Mouse (Mus musculus) mouse embryonic stem cell (cell line): ENCODE data around the gene Olfr62.

ENCODE experiments used
- in situ Hi-C, 2 experiments: fragments of 300-500 bp; cut with MboI; formaldehyde crosslinking; loops; 1 replicate in 1 of 2; 3 replicates in 1 of 2; pipeline ENCODE4 v1.14.3; 2019 to 2020; ENCODE audit warnings: low sequenced_read_pairs in 2 of 2, low pct_unique_long_range_greater_than_20kb in 1 of 2, mixed read lengths in 1 of 2; ENCODE audit not compliant: unreplicated experiment in 1 of 2

Olfr62 gene

DNA sequence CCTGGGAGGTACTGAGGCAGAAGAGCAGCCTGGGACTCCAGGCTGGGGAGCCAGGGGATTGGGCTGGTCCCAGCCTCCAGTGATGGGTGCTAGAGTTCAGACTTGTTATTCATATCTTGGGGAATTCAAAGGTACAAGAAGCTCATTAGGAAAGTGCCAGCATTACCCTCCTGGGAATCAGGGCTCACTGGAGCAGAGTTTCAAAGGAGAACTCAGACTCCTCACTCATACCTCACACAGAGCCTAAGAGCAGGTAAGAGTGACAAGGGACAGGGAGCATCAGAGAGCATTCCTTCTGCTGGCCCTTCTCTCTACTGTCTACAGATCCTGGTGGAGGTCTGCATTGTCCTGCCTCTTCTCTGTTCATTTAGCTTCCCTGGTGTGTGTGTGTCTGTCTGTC lies at the start of gene Olfr62:
Olfr62 (plus strand) TSS at position 301 of the 400 bp plus-strand sequence.
- in situ Hi-C loops: no loop called here

DNA sequence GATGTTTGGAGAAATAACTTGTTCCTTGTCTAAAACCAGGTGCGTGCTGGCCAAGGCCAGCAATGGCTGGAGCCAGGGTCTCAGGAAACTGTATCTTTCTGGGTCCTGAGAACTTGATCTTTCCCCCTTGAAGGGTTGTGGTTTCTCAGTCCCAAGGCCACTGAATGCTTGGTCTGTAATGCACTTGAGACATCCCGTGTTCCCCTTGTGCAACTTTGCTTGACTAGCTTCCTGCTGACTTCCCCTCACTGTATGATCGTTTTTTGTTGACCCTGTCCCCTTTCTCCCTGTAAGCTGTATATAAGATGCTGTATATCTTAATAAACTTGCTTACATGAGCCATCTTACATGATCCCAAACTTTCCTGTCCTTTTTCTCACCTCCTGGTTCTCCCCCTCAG lies 48.9 kb upstream of the Olfr62 start:
- in situ Hi-C loops: loop anchor here in 1 of 2 experiments (25.0 kb wide), 1 partner anchor 552 kb away; the partner anchor contains the start of gene Zfp691

DNA sequence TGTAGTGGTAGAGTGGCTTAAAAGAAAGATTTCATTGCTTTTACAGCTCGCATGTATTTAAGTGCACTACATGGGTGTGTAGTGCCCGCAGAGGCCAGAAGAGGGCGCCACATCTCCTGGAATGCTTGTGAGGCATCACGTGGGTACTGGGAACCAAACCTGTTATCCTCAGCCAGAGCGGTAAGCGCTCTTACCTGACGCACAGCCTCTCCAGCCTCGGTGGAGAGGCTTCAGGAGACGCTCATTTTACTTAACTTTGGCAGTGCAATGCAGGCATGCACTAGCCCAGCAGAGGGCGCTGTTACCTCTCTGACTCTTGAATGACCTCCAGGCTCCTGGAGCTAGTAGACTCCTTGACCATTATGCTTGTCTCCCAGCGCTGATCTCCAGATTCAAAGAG lies 46.1 kb upstream of the Olfr62 start:
- in situ Hi-C loops: loop anchor here in 1 of 2 experiments (25.0 kb wide), 1 partner anchor 550 kb away; the partner anchor contains the start of gene Zfp691

DNA sequence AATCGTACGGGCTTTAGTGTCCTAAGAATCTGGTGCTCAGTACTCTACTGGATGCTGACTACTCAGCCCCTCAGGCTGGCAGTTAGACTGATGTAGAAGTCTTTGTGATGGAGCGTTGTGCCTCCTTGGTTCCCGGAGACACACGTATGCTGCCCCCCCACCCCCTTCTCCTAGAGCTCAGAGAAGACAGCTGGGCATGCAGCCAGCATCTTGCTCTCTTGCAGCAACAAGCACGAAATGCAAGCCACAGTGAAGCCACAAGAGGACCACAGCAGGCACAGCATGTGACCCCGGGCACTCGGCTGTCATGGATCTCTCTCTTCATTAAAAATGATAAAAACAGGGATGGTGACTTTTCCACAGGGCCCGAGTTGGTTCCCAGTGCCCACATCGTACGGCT lies 43.3 kb upstream of the Olfr62 start:
- in situ Hi-C loops: loop anchor here in 1 of 2 experiments (25.0 kb wide), 1 partner anchor 547 kb away; the partner anchor contains the start of gene Zfp691

DNA sequence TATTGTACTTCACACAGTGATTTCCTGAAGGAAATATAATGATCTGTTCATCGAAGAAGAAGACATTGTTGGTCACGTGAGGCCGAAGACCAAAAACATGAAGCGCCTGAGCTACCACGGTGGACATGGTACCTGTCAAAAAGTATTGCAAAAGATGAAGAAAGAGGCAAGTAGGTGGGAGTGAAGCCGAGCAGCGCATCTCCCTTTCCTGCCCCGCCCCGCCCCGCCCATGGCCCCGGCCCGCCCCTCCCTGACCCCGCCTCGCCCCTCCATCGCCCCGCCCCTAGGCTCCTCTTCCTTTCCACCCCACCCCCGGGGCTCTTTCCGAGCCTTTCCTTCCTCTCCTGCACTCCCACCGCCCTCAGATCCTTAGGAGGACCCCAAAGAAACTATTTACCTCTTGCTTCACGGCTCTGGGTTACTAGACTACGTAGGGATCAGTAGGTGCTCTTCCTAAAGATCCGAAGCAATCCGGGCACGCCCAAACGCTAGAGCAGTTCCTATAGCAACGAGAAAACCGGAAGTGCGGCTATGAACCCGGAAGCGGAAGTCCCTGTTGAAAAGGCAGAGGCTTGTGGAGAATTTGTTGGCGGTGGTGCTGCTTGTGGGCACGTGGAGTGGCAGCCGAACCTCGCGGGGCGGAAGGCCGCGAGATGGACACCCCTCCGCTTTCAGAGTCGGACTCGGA lies 38.3 kb upstream of the Olfr62 start, which contains the start of the genes Cfap57 and Ebna1bp2:
Cfap57 (minus strand) TSS at position 499 of the 688 bp plus-strand sequence.
Ebna1bp2 (plus strand) TSS at position 521 of the 688 bp plus-strand sequence.
- in situ Hi-C loops: loop anchor here in 1 of 2 experiments (25.0 kb wide), 1 partner anchor 542 kb away; the partner anchor contains the start of gene Zfp691

DNA sequence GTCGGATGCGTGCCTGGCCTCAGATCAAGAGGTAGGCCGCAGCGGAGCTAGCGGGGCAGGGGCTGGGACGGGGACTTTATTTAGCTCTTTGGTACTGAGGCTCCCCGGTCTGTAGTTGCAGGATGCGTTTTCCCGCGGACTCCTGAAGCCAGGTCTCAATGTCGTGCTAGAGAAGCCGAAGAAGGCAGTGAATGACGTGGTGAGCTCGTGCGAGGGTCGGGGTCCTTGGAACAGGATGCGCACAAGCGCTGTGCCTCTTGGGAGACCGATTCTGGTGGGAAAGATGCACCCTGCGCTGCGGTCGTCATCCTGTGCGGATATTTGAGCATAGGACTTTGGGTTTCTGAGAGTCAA lies 37.8 kb upstream of the Olfr62 start:
- in situ Hi-C loops: loop anchor here in 1 of 2 experiments (25.0 kb wide), 1 partner anchor 541 kb away; the partner anchor contains the start of gene Zfp691

DNA sequence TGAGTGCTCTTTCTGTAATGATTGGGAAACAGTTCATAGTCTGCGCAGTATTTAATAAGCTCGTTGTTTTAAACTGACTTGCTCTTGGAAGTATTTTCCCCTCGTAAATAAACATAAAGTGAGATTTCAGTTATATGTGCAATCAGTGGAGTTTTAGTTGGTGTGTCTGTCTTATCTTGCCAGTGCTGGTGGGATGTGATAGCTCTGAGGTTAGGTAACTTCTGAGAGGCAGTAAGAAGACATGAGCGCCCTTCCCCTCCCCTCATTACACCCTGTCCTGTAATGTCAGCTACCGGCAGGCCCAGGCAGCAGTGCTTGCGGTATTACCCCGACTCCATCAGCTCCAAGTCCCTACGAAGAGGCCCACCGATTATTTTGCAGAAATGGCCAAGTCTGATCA lies 37.0 kb upstream of the Olfr62 start:
- in situ Hi-C loops: loop anchor here in 1 of 2 experiments (25.0 kb wide), 1 partner anchor 541 kb away; the partner anchor contains the start of gene Zfp691

DNA sequence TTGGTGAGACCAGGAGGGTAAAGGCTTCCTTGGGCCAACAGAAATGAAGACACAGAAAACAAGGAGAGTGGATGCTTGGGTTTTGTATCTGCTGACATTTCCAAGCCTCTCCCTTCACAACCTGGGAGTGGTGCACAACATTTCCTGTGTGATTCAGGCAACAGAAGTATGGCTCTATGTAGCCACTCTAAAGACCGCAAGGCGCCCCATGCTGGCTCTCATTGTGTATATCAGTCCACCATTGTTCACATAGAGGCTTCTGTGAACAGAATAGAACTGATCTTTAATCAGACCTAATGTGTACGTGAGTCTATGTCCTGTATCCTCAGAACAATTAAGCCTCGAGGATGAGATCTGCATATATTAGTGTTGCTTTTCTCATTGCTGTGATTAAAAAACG lies 28.5 kb upstream of the Olfr62 start:
- in situ Hi-C loops: loop anchor here in 1 of 2 experiments (25.0 kb wide), 2 partner anchors 357 to 532 kb away; partner anchors contain the start of gene Zfp691

DNA sequence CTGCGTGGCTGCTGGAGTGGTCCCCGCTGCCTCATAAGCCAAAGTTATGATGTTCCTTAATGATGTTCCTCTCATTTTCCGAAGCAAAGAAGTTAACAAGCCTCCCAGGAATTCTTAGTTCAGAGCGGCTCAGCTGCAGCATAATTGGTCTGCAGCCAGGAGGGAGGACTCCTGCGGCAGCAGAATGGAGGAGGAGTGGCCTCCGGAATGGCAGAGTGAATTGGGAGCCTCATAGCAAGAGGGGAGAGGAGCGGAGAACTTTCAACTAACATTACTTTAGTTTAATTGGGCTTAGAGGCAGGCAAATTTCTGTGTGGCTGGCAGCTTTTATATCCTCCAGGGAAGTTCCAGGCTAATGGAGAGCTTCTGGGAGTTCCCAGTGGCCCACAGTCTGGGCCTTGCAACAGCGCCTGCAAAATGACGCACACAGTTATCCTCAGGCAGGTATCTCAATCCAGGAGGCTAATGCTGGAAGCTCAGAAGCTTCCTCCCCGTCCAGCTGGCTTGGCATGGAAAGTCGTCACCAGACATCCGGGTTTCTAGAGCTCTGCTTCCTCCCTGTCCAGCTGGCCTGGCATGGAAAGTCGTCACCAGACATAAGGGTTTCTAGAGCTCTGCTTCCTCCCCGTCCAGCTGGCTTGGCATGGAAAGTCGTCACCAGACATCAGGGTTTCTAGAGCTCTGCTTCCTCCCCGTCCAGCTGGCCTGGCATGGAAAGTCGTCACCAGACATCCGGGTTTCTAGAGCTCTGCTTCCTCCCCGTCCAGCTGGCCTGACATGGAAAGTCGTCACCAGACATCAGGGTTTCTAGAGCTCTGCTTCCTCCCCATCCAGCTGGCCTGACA lies 16.2 kb upstream of the Olfr62 start:
- in situ Hi-C loops: loop anchor here (10.0 to 25.0 kb wide), 3 partner anchors 342 to 520 kb away; partner anchors contain the start of gene Zfp691 (in 1 of the 2)

DNA sequence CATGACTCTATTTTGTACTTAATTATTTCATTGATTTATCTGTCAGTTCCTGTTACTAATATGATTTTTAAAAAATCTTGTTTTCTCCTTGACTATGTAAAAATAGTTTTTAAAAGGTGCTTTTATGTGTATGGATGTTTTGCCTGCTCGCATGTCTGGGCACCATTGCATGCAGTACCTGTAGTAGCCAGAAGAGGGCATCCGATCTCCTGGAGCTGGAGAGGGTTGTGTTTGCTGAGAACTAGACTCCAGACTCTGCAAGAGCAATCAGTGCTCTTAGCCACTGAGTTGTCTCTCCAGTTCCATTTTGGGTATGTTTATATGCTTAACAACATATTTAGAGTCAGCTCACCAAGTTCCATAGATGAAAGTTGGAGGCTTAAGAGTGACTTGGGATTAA lies 13.5 kb upstream of the Olfr62 start:
- in situ Hi-C loops: loop anchor here (10.0 to 25.0 kb wide), 3 partner anchors 340 to 517 kb away; partner anchors contain the start of gene Zfp691 (in 1 of the 2)

DNA sequence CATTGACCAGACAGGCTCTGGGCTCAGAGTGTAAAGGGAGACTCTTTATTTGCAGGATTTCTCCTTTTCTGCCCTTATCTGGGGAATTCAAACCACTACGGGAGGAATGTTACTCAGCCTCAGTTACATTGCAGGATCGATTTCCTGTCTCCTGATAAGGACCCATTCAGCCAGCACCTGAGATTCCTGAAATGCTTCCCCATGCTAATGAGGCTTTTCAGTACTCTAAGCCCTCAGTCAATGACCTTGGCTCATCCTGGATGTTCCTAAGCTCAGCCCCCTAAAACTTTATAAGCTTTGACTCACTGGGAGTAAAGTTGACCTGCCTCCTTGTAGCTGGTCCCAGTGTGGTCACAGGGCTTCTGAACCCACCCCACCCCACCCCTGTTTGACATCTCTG lies 28.3 kb downstream of the Olfr62 start:
- in situ Hi-C loops: no loop called here

DNA sequence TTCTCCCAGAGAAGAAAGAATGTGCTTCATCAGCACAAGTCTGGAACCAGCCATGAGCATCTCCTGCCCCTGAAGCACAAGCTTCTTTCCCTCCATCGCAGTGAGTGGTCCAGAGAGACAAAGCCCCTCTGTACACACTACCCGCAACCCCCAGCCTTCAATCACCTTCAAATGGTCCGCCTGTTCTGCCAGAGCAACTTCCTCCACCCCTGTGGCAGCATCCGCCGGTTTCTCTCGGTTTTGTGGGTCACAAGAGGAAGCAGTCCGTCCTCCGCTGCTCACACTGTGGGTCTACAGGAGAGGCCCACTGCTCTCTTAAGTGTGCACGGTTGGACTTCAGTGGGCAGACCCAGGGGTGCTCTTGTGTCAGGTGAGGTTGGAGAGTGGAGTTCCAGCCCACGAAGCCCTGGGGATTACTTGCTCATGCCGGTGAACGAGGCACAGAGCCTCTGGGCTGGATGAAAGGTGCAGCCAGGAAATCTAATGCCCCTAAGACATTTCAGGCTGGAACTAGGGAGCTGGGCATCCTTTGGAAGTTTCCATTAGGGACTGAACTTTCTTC lies 33.7 kb downstream of the Olfr62 start, which contains the start of gene Olfr1342:
Olfr1342 (minus strand) TSS at position 345 of the 562 bp plus-strand sequence.
- in situ Hi-C loops: no loop called here

DNA sequence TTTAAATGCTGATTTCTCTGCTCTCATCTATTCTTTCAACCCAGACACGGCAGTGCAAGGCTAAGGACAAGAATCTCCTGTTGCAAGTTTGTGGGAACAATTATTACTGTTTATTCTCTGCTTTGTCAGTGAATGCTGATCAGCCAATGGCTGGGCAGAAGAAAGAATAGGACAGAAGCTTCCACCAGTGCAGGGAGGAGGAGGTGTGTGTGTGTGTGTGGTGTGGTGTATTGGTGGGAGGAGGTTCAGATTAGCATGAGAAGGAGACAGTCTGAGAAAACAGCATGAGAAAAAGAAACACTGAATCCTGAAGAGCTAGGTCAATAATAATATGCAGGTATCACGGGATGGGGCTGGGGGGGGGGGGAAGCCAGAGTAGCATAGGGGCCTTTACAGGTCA lies 35.1 kb downstream of the Olfr62 start:
- in situ Hi-C loops: no loop called here

DNA sequence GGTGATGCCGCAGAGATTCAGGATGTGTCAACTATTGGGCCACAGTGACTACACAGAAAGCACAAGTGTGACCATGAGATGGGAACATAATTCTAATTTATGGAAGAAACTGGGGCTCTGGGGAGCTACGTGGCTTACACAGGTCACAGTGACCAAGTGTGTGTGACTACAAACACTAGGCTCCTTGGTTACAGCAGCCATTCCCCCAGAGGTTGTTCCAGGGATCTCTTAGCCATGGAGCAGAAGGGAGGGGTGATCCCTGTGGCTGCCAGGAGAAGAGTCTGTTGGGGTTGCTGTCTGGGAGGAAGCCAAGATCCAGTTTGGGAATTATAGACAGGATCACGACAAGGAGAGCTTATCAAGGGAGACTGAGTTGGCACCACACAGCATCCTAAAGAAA lies 44.5 kb downstream of the Olfr62 start, which contains the start of gene Olfr1341:
Olfr1341 (plus strand) TSS at position 301 of the 400 bp plus-strand sequence.
- in situ Hi-C loops: no loop called here

DNA sequence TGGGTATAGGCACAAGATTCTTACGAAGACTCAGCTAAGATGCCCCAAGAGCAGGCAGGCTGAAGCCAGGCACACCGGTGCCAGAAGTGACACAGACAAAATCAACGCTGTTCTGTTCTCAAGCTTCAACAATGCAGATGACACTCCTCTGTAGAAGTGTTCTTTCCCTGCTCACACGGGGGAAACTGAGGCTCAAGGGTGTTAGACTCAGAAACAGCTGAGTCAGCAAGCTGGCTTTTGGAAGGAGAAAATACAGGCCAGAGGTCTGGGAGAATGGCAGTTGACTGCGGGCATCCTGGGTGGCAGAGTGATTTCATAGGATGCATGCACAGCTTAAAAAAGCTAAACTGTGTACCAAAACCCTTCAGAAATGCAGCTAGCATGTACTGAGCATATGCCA lies 49.3 kb downstream of the Olfr62 start:
- in situ Hi-C loops: no loop called here

DNA sequence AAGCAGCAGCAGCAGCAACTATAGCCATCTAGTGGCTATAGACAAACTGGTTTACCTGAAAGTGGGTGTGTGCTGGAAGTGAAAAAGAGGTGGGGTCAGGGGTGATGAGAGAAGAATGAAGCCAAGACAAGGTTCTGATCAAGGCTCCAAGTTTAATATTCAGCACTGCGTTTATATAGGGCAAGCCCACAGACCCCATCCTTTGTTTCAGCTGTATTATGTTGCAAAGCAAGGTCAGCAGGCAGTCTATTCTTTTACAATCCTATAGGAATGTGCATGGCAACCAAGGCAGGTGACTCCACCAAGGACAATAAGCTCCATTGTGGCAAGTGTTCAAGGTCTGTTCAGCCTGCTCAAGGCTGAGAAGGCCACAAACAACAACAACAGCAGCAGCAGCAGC lies 52.9 kb downstream of the Olfr62 start:
- in situ Hi-C loops: no loop called here
